Mouse (Mus musculus): ENCODE data around the gene Chd5. TPM values are rescaled to one million over a fixed set of nuclear protein-coding genes. Genes with fewer than 3 reads are reported as not detected.

Chd5 gene
- polyA plus RNA-seq, 1 experiment from 2014 or later: not detected

DNA sequence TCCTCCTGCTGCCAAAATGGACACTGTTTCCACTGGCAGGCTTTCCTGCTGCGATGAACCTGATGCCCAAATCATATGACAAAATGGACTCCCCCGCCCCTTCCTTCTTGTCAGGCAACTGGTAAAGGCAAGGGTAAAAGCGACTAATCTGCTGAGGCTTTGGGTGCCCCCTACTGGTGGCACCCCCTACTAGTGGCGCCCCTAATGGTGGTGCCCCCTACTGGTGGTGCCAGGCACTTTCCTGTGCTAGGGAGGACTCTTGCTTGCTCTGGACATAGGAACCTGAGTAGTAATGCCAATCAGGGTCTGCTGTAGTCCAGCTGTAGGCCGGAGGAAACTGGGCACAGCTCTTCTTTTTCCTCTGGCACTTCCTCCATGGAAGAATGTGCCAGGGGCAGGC lies 93.9 kb downstream of the Chd5 start:
- H3K4me3 ChIP-seq (ENCODE audit: low read depth, low read length): no peak overlapping the region
- H3K36me3 ChIP-seq (replicated peaks; ENCODE audit: insufficient read depth, low read length): no peaks in the 10 kb centered on the region
- DNase-seq: peak; percentile 39
- no peaks in the 10 kb centered on the region for H3K9me3 ChIP-seq (ENCODE audit: low read length)
- H3K4me1 ChIP-seq (ENCODE audit: insufficient read depth): no peaks in the 10 kb centered on the region
- 60% methylated on average over 5 of the region's 5 CpGs for WGBS (ENCODE audit: insufficient replicate concordance)
- no peak overlapping the region for H3K27ac ChIP-seq (ENCODE audit: low read depth)
- no peak overlapping the region for H3K4me2 ChIP-seq (ENCODE audit: low read depth, low read length)
- H3K9ac ChIP-seq (replicated peaks): no peak overlapping the region
- H3K27me3 ChIP-seq (ENCODE audit: insufficient read depth, low read length): no peaks in the 10 kb centered on the region
- TF ChIP-seq EP300 (IDR thresholded peaks at IDR 0.05; ENCODE audit: low read depth): no peak
- TF ChIP-seq CTCF (IDR thresholded peaks at IDR 0.05; ENCODE audit: low read depth): peak; percentile 71
- ATAC-seq: no peak

DNA sequence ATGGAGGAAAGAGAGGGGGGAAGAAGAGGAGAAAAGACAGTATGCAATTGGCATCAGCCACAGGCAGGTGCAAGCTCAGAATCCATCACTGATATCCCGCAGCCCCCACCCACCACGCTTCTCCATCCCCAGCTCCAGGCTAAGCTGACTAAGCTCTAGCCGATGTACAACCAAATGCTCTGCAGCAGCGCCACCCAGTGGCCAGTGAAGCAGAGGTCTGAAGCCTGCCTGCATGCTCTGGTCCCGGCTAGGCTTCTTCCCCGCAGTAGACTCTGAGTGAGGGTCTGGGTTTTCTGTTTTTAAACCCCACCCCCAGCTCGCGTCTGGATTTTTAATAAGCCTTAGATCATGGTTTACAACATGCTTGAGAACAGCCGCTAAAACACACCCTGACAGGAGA lies 96.4 kb downstream of the Chd5 start:
- no peak overlapping the region for H3K4me3 ChIP-seq (ENCODE audit: low read depth, low read length)
- H3K4me1 ChIP-seq (ENCODE audit: insufficient read depth): no peaks in the 10 kb centered on the region
- ATAC-seq (peak; percentile 85), DNase-seq (peak; percentile 89)
- H3K27me3 ChIP-seq (ENCODE audit: insufficient read depth, low read length): no peaks in the 10 kb centered on the region
- no peak overlapping the region for H3K9ac ChIP-seq (replicated peaks)
- H3K36me3 ChIP-seq (replicated peaks; ENCODE audit: insufficient read depth, low read length): no peaks in the 10 kb centered on the region
- H3K9me3 ChIP-seq (ENCODE audit: low read length): no peaks in the 10 kb centered on the region
- no peak overlapping the region for H3K4me2 ChIP-seq (ENCODE audit: low read depth, low read length)
- H3K27ac ChIP-seq (ENCODE audit: low read depth): no peak overlapping the region
- TF ChIP-seq CTCF (IDR thresholded peaks at IDR 0.05; ENCODE audit: low read depth) (peak; percentile 82), EP300 (IDR thresholded peaks at IDR 0.05; ENCODE audit: low read depth) (no peak)
- WGBS (ENCODE audit: insufficient replicate concordance): 22% methylated on average over 9 of the region's 9 CpGs

DNA sequence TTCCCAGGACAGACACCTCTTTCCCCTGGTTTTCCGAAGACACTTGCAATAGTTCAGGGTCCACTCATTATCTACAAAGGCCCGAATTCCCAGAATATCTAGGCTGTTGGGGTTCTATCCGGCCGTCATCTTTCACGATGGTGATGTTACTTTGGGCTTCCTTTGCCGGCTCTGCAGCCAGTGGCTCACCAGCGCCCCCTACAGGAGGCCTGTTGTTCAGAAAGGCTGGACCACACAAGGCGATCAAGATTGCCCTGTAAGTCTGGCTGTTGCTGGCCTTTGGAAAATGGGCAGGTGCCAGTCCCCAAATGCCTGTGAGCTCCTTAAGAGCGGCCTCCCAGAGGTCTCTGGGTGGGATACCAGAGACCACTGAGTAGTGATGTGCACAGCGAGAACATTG lies 96.8 kb downstream of the Chd5 start:
- WGBS (ENCODE audit: insufficient replicate concordance): 23% methylated on average over 10 of the region's 10 CpGs
- DNase-seq: peak; percentile 82
- Histone ChIP-seq H3K4me1 (ENCODE audit: insufficient read depth) (no peaks in the 10 kb centered on the region), H3K36me3 (replicated peaks; ENCODE audit: insufficient read depth, low read length) (no peaks in the 10 kb centered on the region), H3K4me2 (ENCODE audit: low read depth, low read length) (no peak overlapping the region), H3K9ac (replicated peaks) (no peak overlapping the region), H3K9me3 (ENCODE audit: low read length) (no peaks in the 10 kb centered on the region), H3K27me3 (ENCODE audit: insufficient read depth, low read length) (no peaks in the 10 kb centered on the region), H3K4me3 (ENCODE audit: low read depth, low read length) (no peak overlapping the region), H3K27ac (ENCODE audit: low read depth) (no peak overlapping the region)
- TF ChIP-seq EP300 (IDR thresholded peaks at IDR 0.05; ENCODE audit: low read depth) (no peak), CTCF (IDR thresholded peaks at IDR 0.05; ENCODE audit: low read depth) (peak; percentile 87)
- peak; percentile 72 for ATAC-seq

Other genes starting within 250 kb of the Chd5 start
- gene Tnfrsf25, start 222.7 kb upstream of the Chd5 start, polyA plus RNA-seq (2015; fragmentation: Nextera tagmentation; extraction: Ambion mirVana): 0.15 TPM in 1 of 2 replicates, not detected in the other
- gene Espn, start 186.3 kb upstream of the Chd5 start, polyA plus RNA-seq (2015; fragmentation: Nextera tagmentation; extraction: Ambion mirVana): 1.8 and 2.2 TPM in 2 replicates
- gene Hes2, start 179.8 kb upstream of the Chd5 start, polyA plus RNA-seq (2015; fragmentation: Nextera tagmentation; extraction: Ambion mirVana): not detected in 2 replicates
- 10.7 and 12.0 TPM in 2 replicates for gene Acot7, start 160.5 kb upstream of the Chd5 start, polyA plus RNA-seq (2015; fragmentation: Nextera tagmentation; extraction: Ambion mirVana)
- 0.47 and 0.58 TPM in 2 replicates for gene Gpr153, start 64.4 kb upstream of the Chd5 start, polyA plus RNA-seq (2015; fragmentation: Nextera tagmentation; extraction: Ambion mirVana)
- gene Hes3, start 47.0 kb upstream of the Chd5 start, polyA plus RNA-seq (2015; fragmentation: Nextera tagmentation; extraction: Ambion mirVana): not detected in 2 replicates
- gene Icmt, start 41.4 kb upstream of the Chd5 start, polyA plus RNA-seq (2015; fragmentation: Nextera tagmentation; extraction: Ambion mirVana): 5.9 and 6.9 TPM in 2 replicates
- gene Rnf207, start 19.7 kb upstream of the Chd5 start, polyA plus RNA-seq (2015; fragmentation: Nextera tagmentation; extraction: Ambion mirVana): 0.13 TPM in 1 of 2 replicates, not detected in the other
- gene Rpl22, start 12.9 kb upstream of the Chd5 start, polyA plus RNA-seq (2015; fragmentation: Nextera tagmentation; extraction: Ambion mirVana): 207 and 213 TPM in 2 replicates
- 0.06 and 0.09 TPM in 2 replicates for gene Nphp4, start 138.1 kb downstream of the Chd5 start, polyA plus RNA-seq (2015; fragmentation: Nextera tagmentation; extraction: Ambion mirVana)
- 4.2 and 6.7 TPM in 2 replicates for gene Kcnab2, start 139.2 kb downstream of the Chd5 start, polyA plus RNA-seq (2015; fragmentation: Nextera tagmentation; extraction: Ambion mirVana)

Measured in liver, postnatal 0 days (tissue).